Mouse (Mus musculus): Measurements from ENCODE around the gene Pde4b.

DNA sequence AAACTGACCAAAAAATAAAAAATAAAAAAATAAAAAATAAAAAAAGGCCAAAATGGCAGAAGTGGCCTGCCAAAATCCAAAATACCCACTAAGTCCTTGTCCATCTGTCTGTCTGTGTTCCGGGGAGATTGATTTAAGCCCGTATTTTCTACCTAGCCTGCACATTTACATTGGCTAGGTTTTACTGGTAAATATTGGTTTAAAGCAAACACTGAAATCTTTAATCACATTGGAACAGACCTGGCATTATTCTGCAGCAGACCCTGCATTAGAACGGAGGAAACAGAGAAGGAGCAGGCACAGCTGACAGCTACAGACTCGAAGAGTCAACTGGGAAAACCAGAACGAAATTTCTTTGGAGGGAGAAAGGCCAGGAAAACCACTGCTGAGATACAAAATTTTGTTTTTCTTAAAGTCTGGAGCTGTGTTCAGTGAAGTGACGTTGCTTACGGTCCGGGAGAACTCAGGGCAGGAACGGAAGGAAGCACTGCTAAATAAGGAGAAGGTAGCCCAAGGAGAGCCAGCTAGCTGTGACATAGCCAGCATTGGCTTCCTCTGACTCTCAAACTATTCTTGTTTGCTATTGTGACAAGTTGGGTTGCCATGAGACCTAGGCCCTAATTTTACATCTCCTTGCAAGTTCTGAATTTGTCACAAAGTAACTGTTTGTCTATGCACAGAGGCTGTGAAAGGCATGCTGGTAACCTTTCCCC, 470.3 kb downstream of the Pde4b start:
- TF ChIP-seq CTCF (IDR thresholded peaks at IDR 0.05; ENCODE audit: low read depth, low read length), result no peak
- TF ChIP-seq POLR2A (IDR thresholded peaks at IDR 0.05; ENCODE audit: extremely low read depth, insufficient read depth, low read length), result no peak
